Mouse (Mus musculus) megakaryocyte, embryonic 14.5 days (primary cell): Measurements from ENCODE around the gene Hivep3.

Experiments
- FLI1 ChIP-seq: IDR thresholded peaks from 2 replicates; pipeline ENCODE4 v1.6.1; 2012; ENCODE audit warnings: low read length, inconsistent platforms, mixed read lengths
- GATA1 ChIP-seq: IDR thresholded peaks from 3 replicates; pipeline ENCODE4 v1.6.1; 2012; ENCODE audit warnings: mixed read lengths, low read length, inconsistent platforms, borderline replicate concordance

- TF ChIP-seq GATA1 (no peak), FLI1 (no peak)
Observed at GRCm38 (mm10) chr4:120027671-120028070, 294.1 kb downstream of the Hivep3 start.
